Mouse (Mus musculus) cerebellum, adult 18-20 months (tissue): ENCODE results near the gene Agap1.
A peak's percentile ranks its signal among the peaks of the same experiment; 100 is the strongest.

ENCODE experiments used
- DNase-seq, 2 experiments: peaks; one replicate each; pipeline ENCODE4 v3.0.0; 2021

Agap1 gene

DNA sequence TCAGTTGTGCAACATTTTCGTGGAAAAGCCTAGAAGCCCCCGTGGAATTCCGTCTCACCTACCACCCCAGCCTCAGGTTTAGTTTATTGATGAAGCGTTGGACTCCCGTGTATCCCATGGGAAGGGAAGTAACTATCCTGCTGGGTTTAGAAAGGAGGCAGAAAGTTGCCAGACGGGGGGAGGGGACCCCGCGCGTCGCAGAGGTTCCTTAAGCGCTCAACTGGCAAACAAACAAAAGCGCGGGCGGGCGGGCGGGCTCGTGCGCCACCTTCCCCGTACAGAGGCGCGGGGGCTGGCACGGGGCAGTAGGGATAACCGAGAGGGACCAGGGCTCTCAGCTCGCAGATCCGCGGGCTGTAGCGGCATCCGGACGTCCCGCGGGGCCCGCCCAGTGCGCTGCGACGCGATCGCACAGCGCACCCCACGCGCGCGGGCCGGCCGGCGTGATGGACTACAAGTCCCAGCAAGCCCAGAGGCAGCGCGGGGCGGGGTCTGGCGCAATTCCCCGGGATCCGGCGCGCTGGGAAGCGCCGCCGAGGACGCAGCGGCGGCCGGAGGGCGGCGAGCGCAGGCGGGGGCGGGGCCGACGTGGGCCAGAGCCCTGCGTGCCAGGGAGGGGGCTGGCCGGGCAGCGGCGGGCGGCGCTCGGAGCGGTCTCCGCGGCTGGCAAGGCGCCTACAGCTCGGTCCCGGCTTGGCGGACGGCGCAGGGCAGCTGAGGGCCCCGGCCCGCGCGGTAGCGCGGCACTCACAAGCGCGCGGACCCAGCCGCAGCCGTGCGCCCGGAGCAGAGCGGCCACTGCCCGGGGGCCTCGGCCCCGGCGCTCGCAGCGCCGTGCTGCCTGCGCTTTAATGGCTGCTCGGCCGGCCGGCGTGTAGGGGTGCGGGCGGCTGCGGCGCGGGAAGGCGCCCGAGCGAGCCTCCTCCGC lies at the start of gene Agap1:
Gene Agap1, plus strand, starts transcription at position 611 of the 928 bp plus-strand sequence.
- DNase-seq, result peak; percentile 93 to 98

DNA sequence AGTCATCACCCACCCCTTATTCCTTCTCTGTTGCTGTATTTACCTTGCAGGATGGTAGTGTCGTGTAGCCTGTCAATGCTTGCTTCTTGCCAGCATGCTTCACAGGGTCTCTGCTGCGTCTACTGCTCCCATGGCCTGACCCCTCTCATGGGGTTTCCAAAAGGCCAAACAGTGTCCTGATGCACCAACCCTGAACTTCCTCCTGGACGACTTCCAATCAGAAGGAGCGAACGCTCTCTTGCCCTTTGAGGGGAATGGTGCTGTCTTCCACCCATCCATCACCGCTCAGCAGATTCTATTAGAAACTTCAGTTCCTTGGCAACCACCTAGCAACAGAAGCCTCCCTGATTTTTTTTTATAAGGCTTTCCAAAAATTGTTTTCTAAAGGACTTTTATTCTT lies 48.6 kb upstream of the Agap1 start:
- no peak for DNase-seq

GRCm38 (mm10) chr1:89407986-89408385 lies 46.6 kb upstream of the Agap1 start:
- no peak for DNase-seq

GRCm38 (mm10) chr1:89413122-89413521 lies 41.5 kb upstream of the Agap1 start:
- DNase-seq, result no peak

GRCm38 (mm10) chr1:89414563-89414962 lies 40.0 kb upstream of the Agap1 start:
- DNase-seq, result no peak

DNA sequence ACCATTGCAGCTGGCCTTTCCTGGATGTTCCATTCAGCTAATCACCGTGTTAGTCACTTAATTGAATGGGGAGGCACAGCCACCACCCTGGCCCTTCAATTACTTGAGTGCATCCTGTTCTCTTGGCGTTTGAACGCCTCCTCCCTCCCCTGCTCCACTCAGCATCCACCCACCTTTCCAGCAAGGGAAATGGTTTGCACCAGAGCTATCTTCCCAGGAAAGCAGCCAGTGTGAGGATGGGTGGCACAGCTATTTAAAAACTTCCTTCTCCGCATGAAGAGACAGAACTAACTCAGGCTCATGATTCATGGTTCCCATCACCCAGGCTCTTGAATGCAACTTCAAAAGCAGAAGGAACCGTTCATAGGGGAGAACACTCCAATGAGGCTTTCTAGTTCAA lies 37.7 kb upstream of the Agap1 start:
- DNase-seq, result no peak

DNA sequence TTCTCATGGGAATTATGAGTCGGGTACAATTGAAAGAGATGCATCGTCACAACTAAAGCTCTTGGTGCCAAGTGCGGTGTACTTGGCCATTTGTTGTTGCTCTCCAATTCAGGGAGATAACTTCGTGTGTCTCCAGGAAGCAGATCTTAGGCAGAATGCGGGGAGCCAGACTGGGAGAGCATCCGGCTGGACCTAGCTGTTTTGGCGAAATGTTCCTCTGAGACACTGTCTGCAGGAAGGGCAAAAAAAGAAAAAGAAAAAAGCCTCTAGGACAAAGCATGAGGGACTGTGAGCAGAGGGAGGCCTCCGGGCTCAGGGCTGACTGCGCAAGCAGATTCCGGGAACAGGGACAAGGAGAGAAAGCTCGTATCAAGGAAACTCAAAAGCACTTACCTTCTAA lies 34.0 kb upstream of the Agap1 start:
- no peak for DNase-seq

DNA sequence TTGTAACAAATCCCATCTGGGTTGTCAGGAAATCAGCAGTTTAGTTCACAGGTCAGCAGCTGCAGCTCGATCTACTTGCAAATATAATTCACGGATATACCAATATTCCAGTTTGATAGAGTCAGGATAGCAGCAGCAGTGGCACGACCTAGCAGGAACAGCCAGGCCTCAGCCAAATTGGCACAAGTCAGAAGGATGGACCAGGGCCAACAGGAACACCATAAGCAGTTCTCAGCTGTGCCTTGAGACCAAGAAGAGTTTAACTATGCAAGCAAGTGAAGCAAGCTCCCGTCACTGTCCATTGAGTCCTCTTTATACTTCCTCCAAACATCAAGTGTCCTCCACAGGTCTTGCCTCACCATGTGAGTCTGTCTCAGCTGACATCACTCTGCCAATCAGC lies 33.2 kb upstream of the Agap1 start:
- peak; percentile 57 to 64 for DNase-seq

DNA sequence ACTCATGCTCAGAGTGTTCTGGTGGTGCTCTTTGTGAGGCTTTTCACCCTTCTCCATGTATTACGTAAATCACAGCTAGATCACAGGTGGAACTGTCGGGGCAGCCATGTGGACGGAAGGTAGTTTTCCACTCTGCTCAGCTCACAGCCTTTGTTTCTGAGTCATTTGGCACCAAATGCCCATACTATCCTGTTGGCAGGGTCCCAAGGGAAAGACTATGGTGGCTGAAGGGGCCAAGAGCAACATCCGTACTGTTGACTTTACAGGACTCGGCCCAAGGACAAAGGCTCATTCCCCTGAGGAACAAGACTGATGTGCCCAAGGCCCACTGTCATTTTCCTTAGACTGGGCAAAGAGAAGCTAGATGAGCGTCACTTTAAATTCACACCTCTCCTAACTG lies 30.0 kb upstream of the Agap1 start:
- DNase-seq, result peak; percentile 18 to 22

- no peak for DNase-seq
These were observed 28.5 kb upstream of the Agap1 start for GRCm38 (mm10) chr1:89426137-89426536.

GRCm38 (mm10) chr1:89428671-89429070 lies 25.9 kb upstream of the Agap1 start:
- no peak for DNase-seq

GRCm38 (mm10) chr1:89429946-89430640 lies 24.5 kb upstream of the Agap1 start:
- no peak for DNase-seq

GRCm38 (mm10) chr1:89439351-89439750 lies 15.3 kb upstream of the Agap1 start:
- no peak for DNase-seq

DNA sequence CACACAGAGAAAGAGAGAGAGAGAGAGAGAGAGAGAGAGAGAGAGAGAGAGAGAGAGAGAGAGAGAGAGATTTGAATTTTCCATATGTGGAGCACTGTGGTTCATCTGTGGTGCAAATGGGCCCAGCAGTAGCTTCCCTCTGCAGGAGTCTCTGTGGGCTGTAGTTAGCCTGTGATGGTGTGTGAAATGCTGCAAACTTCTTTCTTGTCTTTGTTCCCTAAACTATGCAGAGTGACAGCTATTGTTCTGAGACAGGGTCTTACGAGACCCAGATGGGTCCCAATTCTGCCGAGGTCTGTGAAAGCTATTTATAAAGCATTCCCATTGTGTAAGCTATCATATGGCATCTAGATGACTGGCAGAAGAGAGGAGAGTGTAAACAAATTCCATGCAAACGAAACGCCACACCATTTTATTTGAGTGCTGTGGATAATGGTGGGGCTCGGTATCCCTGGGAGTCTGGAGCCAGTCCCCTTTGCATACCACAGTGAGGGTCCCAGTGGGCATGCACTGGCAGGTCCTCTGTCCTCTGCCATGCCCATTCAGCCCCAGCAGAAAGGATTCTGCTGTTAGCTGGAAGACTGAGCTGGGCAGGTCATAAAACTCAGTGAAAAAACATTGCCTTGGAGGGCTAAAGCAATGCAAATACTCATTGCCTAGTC lies 13.2 kb upstream of the Agap1 start:
- no peak for DNase-seq

- DNase-seq, result peak; percentile 57 to 67
These were observed 11.1 kb upstream of the Agap1 start for GRCm38 (mm10) chr1:89443512-89443911.

GRCm38 (mm10) chr1:89444014-89444413 lies 10.6 kb upstream of the Agap1 start:
- DNase-seq, result no peak

DNA sequence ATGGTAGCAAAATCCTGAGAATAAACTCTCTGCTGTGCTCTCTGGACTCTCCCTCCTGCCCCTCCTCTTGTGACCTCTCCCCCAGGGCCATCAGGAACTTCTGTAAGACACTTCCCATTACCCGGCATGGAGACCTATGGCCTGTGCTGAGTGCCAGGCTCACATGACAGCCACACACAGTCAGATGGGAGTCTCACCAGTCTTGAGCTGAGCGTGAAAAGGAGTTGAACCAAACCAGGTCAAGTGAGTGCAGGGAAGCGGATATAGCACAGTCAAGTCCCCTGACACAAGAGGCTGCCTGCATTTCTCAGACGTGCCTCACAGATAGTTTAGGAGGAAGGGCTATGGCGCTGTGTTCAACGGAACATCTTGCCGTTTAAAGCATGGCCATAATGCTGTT lies 4.5 kb upstream of the Agap1 start:
- DNase-seq, result no peak

- no peak for DNase-seq
These were observed 2.5 kb upstream of the Agap1 start for GRCm38 (mm10) chr1:89452138-89452537.

DNA sequence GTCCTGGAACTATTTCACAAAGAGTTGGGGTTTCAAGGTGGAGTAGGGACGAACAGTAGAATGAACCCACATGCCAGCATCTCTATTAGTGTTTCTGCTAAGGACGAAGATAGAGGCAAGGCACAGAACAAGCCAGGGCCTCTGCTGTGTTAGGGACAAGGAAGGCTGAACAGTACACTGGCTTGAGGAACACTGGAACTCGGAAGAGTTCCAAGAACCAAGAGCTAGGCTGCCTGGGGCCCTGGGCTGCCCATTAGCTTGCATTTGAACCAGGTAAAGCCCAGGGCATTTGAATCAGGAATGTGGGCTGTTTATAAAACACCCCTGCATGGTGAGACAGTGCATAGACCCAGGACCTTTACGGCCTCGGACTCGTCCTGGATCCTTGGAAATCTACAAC lies 940 bp upstream of the Agap1 start:
- DNase-seq, result peak in 1 of 2 experiments; percentile 45

DNA sequence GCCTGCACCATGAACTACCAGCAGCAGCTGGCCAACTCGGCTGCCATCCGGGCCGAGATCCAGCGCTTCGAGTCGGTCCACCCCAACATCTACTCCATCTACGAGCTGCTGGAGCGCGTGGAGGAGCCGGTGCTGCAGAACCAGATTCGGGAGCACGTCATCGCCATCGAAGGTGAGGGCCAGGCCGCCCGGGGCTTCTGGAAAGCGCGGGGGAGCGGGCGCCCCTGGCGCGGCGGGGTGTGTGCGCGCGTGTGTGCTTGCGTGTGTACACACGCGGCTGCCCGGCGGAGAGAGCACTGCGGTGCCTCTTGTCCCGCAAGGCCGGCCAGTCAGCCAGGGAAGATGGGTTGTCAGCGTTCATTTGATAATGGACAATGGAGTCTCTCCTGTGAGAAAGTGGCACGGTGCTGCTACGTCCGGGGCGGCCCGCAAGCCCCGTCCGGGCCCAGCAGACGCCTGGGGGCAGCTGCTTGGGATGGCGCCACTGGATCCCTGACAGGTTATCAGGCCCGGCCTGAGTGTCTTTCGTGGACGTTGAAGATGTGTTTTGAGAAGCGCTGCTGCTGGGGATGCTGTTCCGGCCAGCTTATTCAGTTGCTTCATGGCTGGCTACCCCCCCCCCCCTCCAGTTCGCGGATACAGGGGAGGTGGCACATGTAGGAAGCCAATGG lies 950 bp downstream of the Agap1 start:
- peak; percentile 63 to 71 for DNase-seq

GRCm38 (mm10) chr1:89456456-89456855 lies 1.9 kb downstream of the Agap1 start:
- peak; percentile 81 to 91 for DNase-seq

GRCm38 (mm10) chr1:89457126-89458031 lies 2.8 kb downstream of the Agap1 start:
- peak in 1 of 2 experiments; percentile 56 for DNase-seq
